Mouse (Mus musculus) limb, embryonic 12.5 days (tissue): ENCODE data around the gene Pgghg. TPM values are rescaled to one million over a fixed set of nuclear protein-coding genes. Genes with fewer than 3 reads are reported as not detected.

Experiments
- ATAC-seq: fragments of 200-750 bp; cut with Nextera tagmentation; 2 replicates; pipeline ENCODE4 v1.8.0; 2017; ENCODE audit warnings: low read depth, moderate TSS enrichment; ENCODE audit not compliant: insufficient number of reproducible peaks, insufficient read depth, low FRiP score, low TSS enrichment
- H3K27ac ChIP-seq: fragments of 300-500 bp; sonication (generic); 2 replicates; pipeline ENCODE4 v1.5.1; 2016; ENCODE audit warnings: mild to moderate bottlenecking, moderate library complexity
- H3K27me3 ChIP-seq: fragments of 300-500 bp; sonication (generic); 2 replicates; pipeline ENCODE4 v1.6.1; 2016; ENCODE audit warnings: mild to moderate bottlenecking, moderate library complexity
- H3K36me3 ChIP-seq: fragments of 300-500 bp; sonication (generic); 2 replicates; pipeline ENCODE4 v1.6.1; 2016; ENCODE audit warnings: mild to moderate bottlenecking, moderate library complexity
- H3K4me1 ChIP-seq: fragments of 300-500 bp; sonication (generic); replicated peaks from 2 replicates; pipeline ENCODE4 v1.6.1; 2016
- H3K4me2 ChIP-seq: fragments of 300-500 bp; sonication (generic); 2 replicates; pipeline ENCODE4 v1.6.1; 2016; ENCODE audit warnings: mild to moderate bottlenecking, moderate library complexity
- H3K4me3 ChIP-seq: fragments of 300-500 bp; sonication (generic); replicated peaks from 2 replicates; pipeline ENCODE4 v1.5.1; 2016; ENCODE audit warnings: mild to moderate bottlenecking
- H3K9ac ChIP-seq: fragments of 300-500 bp; sonication (generic); replicated peaks from 2 replicates; pipeline ENCODE4 v1.6.1; 2016; ENCODE audit warnings: mild to moderate bottlenecking, moderate library complexity
- H3K9me3 ChIP-seq: fragments of 300-500 bp; sonication (generic); 2 replicates; pipeline ENCODE4 v1.6.1; 2016; ENCODE audit warnings: mild to moderate bottlenecking, moderate library complexity
- WGBS: fragments of 180-500 bp; shearing (Covaris S2); methylation state at CpG from one replicate; pipeline ENCODE4 v1.1.7; 2016; 5-methylcytosine and 5-hydroxymethylcytosine counted together
- polyA plus RNA-seq: library from polyadenylated mRNA; unstranded; fragments of >200 nt; fragmentation: Nextera tagmentation; extraction: Ambion mirVana; gene quantifications from 2 replicates; pipeline ENCODE4 v1.2.1, GENCODE M21; 2016

The Pgghg gene
- polyA plus RNA-seq, 1 experiment from 2014 or later = 18.9 TPM

DNA sequence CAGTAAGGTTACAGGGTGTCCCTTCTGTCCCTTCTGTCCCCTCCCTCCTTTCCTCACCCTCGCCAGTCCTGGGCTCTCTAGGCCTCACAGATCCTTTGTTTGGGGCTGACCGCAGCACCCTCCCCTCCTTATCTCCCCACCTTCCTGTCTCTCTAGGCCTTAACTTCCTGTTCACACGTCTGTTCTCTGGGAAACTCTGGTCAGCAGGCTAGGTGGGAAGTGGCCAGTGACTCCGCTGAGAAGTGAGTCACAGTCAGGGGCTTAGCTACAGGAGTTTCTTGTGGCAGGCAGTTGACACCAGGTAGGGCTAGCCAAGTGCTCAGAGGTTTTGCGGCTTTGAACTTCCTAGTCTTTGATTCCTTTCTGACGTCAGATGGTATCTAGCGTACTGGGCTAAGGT lies 5.8 kb downstream of the Pgghg start:
- WGBS = 61% methylated on average over 7 of the region's 7 CpGs
- no peaks in the 10 kb centered on the region for H3K27me3 ChIP-seq
- no peak overlapping the region for H3K4me3 ChIP-seq
- H3K9me3 ChIP-seq = no peaks in the 10 kb centered on the region
- H3K27ac ChIP-seq = no peak overlapping the region
- H3K4me1 ChIP-seq = peaks cover 39% of the 10 kb centered on the region
- H3K4me2 ChIP-seq = no peak overlapping the region
- ATAC-seq = no peak
- no peak overlapping the region for H3K9ac ChIP-seq
- H3K36me3 ChIP-seq = peaks cover 63% of the 10 kb centered on the region

DNA sequence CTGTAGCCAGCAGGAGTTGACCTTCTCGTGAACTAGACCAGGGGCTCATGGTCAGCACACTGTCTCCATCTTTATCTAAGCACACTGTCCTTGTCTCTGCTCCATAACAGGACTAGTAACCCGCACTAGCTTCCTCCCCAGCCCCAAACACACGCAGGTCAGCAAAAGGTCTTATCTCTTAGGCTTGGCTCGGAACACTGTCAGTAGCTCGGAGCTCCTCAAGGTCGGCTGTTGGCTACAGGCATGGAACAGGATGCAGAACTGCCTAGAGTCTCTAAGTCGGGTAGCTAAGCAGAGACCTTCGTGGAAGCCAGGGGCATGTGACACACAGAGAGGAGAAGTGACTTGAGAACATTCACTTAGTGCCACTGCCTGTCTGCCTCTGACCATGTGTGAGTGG lies 7.0 kb downstream of the Pgghg start:
- no peaks in the 10 kb centered on the region for H3K27me3 ChIP-seq
- peaks cover 72% of the 10 kb centered on the region for H3K36me3 ChIP-seq
- H3K9ac ChIP-seq = no peak overlapping the region
- peaks cover 39% of the 10 kb centered on the region for H3K4me1 ChIP-seq
- WGBS = 85% methylated on average over 8 of the region's 8 CpGs
- H3K4me3 ChIP-seq = no peak overlapping the region
- H3K4me2 ChIP-seq = no peak overlapping the region
- H3K27ac ChIP-seq = no peak overlapping the region
- H3K9me3 ChIP-seq = no peaks in the 10 kb centered on the region
- no peak for ATAC-seq

DNA sequence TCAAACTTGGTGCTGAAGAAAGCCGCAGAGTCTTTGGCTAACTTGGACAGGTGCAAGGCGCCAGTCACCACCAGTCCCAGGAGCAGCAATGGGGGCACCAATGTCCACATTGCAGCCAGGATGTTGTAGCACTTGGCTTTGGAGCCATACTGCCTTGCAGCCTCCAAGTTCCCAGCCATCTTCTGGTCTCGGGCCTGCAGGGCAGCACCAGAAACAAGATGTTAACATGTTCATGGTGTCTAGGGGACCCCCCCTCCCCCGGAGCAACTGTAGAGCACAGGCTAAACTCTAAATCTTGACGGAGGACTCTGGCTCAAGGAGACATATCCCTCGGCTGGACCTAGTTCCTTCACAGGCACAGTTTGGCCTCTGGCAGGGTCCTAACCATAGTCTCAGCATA lies 8.1 kb downstream of the Pgghg start:
- no peak overlapping the region for H3K4me3 ChIP-seq
- H3K27ac ChIP-seq = no peak overlapping the region
- ATAC-seq = no peak
- H3K4me1 ChIP-seq = peaks cover 47% of the 10 kb centered on the region
- WGBS = 86% methylated on average over 6 of the region's 6 CpGs
- H3K9me3 ChIP-seq = no peaks in the 10 kb centered on the region
- no peaks in the 10 kb centered on the region for H3K27me3 ChIP-seq
- peaks cover 74% of the 10 kb centered on the region for H3K36me3 ChIP-seq
- H3K4me2 ChIP-seq = no peak overlapping the region
- H3K9ac ChIP-seq = no peak overlapping the region

DNA sequence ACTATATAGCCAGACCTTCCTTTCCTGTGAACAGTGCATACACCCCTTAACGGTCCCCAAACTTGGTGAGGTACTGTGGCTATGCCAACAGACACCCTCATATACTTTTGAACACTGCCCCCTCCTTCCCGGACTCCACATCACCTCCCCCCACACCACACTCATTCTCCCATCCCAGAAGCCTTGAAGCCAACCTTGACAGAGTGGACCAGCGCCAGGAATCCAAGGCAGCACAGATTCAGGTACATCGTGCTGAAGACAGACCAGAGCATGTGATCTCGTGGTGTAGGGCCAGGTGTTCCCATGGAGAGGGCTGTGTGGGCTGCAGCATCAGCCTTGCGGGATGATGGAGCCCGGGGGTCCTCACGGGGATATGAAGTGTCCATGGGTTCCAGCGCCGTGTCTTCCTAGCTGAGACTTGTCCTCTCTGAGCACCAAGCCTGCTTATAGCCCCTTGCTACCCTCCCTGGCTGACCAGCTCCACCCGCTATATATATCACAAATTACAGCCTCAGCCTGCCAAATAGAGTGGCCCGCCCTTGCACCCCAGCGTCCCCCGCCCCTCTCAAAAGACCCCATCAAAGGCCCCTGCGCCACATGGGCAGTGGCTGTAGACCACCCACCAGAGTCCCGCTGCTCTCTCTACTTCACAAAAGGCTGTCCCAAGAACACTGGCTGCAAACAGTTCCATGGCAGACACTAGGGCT lies 8.8 kb downstream of the Pgghg start, which contains the start of gene Ifitm5:
TSS of gene Ifitm5 (minus strand) at position 468 of the 707 bp plus-strand sequence.
- Histone ChIP-seq H3K4me1 (peaks cover 53% of the 10 kb centered on the region), H3K9me3 (no peaks in the 10 kb centered on the region), H3K27me3 (no peaks in the 10 kb centered on the region), H3K4me2 (peak within 1 kb of the TSS; percentile 34), H3K9ac (peak within 1 kb of the TSS; percentile 37; the same call in 1 of the 2 replicates), H3K36me3 (peaks cover 67% of the 10 kb centered on the region), H3K27ac (peak within 1 kb of the TSS; percentile 83), H3K4me3 (0 out of 2 replicates have a peak within 1 kb of the TSS, but pooled peaks have one; percentile 3)
- ATAC-seq = no peak
- 69% methylated on average over 16 of the region's 16 CpGs for WGBS

DNA sequence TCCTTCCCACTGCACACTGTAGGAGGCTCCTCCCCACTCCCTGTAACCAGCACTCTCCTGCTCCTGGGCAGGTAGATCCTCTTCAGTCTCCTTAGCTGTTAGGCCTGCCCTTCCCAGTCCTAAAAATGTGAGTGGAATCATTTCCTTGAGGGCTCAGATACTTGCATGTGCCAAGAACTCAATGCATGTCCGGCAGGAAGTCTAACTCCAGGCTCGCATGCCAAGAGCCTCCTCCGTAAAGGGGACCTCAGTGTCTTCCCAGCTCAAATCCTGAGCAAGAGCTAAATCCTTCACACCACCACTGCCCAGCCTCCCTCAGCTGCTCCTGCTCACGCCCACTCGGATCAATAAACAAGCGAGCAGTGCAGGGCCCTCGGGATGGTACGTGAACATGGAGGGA lies 9.9 kb downstream of the Pgghg start:
- Histone ChIP-seq H3K4me1 (peaks cover 55% of the 10 kb centered on the region), H3K4me3 (0 out of 2 replicates have a peak overlapping the region, but pooled peaks have one; percentile 3), H3K36me3 (peaks cover 56% of the 10 kb centered on the region), H3K4me2 (peak overlapping the region; percentile 34), H3K27ac (peak overlapping the region; percentile 83), H3K9me3 (no peaks in the 10 kb centered on the region), H3K27me3 (no peaks in the 10 kb centered on the region), H3K9ac (peak overlapping the region; percentile 37; the same call in 1 of the 2 replicates)
- 28% methylated on average over 8 of the region's 8 CpGs for WGBS
- no peak for ATAC-seq

DNA sequence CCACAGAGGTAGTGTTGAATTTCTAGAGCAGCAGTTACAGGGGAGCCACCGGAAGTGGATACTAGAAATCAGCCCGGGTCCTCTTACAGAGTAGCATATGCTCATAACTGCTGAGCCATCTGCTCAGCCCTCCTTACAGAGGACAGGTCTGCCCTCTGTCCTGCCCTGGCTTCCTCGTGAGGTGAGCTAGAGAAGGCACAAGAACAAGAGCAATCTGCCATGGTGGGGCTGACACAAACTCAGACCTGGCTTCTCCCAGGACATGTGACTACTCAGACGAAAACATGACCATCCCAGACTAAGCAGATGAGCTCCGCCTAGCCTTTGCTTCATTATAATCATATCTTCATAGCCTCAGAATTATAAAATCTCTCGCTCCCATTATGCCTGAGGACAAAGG lies 10.6 kb downstream of the Pgghg start:
- 62% methylated on average over 6 of the region's 6 CpGs for WGBS
- Histone ChIP-seq H3K27ac (peak overlapping the region; percentile 41; the same call in 1 of the 2 replicates), H3K4me1 (peaks cover 62% of the 10 kb centered on the region), H3K27me3 (no peaks in the 10 kb centered on the region), H3K9ac (no peak overlapping the region), H3K4me2 (0 out of 2 replicates have a peak overlapping the region, but pooled peaks have one; percentile 34), H3K9me3 (no peaks in the 10 kb centered on the region), H3K4me3 (no peak overlapping the region), H3K36me3 (peaks cover 49% of the 10 kb centered on the region)
- ATAC-seq = no peak

DNA sequence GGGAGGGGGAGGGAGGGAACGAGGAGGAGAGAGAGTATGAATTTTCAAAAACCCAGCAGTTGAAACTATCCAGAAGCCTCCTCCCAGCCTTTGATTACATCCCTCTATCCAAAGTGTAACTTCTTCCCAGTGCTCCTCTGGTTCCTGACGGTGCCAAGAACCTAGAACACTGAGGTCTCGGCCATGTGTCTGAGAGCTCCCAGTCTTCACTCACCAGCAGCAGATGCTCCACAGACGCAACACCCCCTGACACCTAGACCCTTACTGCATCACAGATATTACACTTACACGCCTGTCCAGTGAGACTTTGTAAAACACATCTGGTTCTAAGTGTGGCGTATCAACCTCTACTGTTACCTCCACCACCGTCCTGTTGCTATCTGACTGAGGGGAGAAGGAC lies 11.2 kb downstream of the Pgghg start:
- no peak overlapping the region for H3K9ac ChIP-seq
- H3K9me3 ChIP-seq = no peaks in the 10 kb centered on the region
- H3K27ac ChIP-seq = no peak overlapping the region
- H3K4me1 ChIP-seq = peaks cover 68% of the 10 kb centered on the region
- H3K4me2 ChIP-seq = 0 out of 2 replicates have a peak overlapping the region, but pooled peaks have one; percentile 70
- WGBS = 71% methylated on average over 7 of the region's 7 CpGs
- no peak for ATAC-seq
- H3K4me3 ChIP-seq = no peak overlapping the region
- H3K36me3 ChIP-seq = peaks cover 42% of the 10 kb centered on the region
- H3K27me3 ChIP-seq = no peaks in the 10 kb centered on the region

DNA sequence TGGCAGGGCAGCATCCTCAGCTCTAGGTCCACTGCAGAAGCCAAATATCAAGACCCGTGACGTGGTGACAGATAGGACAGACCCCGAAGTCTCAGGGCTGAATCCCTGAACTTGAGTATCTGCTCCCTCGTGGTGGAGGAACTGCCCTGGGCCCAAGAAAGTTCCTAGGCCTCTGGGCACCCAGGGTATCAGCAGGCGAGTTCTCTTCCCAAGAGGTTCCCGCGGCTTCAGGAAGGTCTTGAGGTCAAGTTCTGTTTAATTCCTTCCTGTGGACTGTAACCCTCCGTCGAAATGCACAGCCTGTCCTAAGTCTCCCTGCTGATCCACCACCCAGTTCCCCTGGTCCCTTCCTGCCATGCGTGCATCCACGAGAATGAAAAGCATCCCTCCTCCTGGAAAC lies 11.9 kb downstream of the Pgghg start:
- peaks cover 35% of the 10 kb centered on the region for H3K36me3 ChIP-seq
- no peak for ATAC-seq
- no peak overlapping the region for H3K27ac ChIP-seq
- H3K4me3 ChIP-seq = 0 out of 2 replicates have a peak overlapping the region, but pooled peaks have one; percentile 2
- peaks cover 68% of the 10 kb centered on the region for H3K4me1 ChIP-seq
- H3K27me3 ChIP-seq = no peaks in the 10 kb centered on the region
- H3K9me3 ChIP-seq = no peaks in the 10 kb centered on the region
- WGBS = 81% methylated on average over 11 of the region's 11 CpGs
- no peak overlapping the region for H3K9ac ChIP-seq
- H3K4me2 ChIP-seq = peak overlapping the region; percentile 70; the same call in 1 of the 2 replicates

DNA sequence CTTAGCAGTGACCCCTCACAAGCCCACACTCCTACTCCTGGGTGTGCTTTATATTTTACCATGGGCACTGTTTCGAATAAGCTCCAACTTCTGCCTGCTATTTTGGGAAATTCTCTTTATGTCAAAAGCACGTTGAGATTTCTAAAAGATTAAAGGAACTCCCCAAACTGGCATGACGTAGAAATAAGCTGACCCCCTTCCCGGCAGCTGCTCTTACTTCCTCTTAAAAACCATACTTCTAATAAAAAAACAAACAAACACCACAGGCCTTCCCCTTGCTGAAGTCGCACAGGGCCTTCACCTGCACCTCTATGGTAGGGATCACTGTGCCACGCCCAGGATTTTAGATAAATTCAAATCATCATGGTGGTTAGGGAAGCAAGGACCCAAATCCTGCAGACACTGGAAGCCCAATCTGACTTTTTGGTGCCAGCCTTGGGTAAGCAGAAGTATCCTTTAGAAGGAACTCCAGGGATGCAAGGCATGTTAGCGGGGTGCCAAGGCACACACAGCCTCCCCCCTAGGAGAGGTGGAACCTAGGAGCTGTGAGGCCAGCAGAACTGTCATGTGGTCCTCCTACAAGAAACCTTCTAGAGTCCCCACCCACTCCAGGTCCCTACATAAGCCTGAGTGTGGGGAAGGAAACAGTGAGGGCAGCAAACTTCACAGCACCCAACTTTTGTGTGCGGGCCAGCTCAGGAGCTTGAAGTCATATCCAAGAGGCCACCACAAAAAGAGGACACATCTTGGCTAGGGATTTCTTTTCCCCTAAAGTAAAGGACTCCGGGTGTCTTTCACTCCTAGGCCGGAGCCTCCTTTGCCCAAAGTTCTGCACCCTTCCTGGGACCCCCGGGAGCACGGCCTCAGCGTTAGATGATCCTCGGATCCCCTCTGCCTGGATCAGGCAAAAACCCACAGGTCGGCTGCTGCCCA lies 12.9 kb downstream of the Pgghg start:
- ATAC-seq = no peak
- WGBS = 60% methylated on average over 15 of the region's 15 CpGs
- Histone ChIP-seq H3K27me3 (no peaks in the 10 kb centered on the region), H3K4me3 (peak overlapping the region; percentile 64), H3K27ac (0 out of 2 replicates have a peak overlapping the region, but pooled peaks have one; percentile 94), H3K36me3 (peaks cover 26% of the 10 kb centered on the region), H3K4me1 (peaks cover 68% of the 10 kb centered on the region), H3K9ac (peak overlapping the region; percentile 75), H3K4me2 (peak overlapping the region; percentile 70), H3K9me3 (no peaks in the 10 kb centered on the region)

DNA sequence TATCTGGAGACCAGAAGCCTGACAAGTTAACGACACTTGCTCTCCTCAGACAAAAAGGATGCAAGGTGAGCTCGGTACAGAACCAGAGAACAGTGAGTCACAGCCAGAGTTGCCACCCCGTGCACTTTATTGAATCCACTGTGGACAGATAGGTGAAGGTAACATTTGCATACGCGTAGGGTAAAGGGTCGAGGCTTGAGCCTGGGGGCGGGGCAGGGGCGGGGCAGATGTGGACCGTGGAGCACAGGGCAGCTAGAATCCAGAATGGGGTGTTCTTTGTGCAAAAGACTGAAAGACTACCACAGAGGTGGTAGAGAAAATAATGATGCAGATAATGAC lies 13.5 kb downstream of the Pgghg start:
- Histone ChIP-seq H3K36me3 (peaks cover 20% of the 10 kb centered on the region; the same call in 1 of the 2 replicates), H3K4me2 (peak overlapping the region; percentile 70), H3K9me3 (no peaks in the 10 kb centered on the region), H3K27me3 (no peaks in the 10 kb centered on the region), H3K9ac (peak overlapping the region; percentile 75), H3K27ac (peak overlapping the region; percentile 94; the same call in 1 of the 2 replicates), H3K4me1 (peaks cover 65% of the 10 kb centered on the region), H3K4me3 (peak overlapping the region; percentile 64)
- no peak for ATAC-seq
- 2% methylated on average over 9 of the region's 9 CpGs for WGBS

DNA sequence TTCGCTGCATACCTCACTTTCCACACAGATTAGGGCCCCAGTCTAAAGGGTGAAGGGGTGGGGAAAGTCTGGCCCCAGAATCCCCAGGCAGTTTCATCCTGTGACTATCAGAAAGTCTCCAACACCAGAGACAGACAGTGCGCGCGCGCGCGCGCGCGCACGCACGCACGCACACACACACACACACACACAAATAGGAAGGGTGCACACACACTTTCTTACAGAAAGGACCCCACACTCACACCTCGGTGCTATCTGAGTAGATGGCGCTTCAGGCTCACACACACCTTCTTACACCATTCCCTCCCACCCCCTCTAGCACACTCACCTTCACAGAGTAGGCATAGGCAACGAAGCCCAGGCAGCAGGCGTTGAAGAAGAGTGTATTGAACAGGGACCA lies 14.2 kb downstream of the Pgghg start:
- H3K4me3 ChIP-seq = peak overlapping the region; percentile 64
- peak overlapping the region; percentile 70 for H3K4me2 ChIP-seq
- H3K9ac ChIP-seq = peak overlapping the region; percentile 75
- H3K4me1 ChIP-seq = peaks cover 59% of the 10 kb centered on the region
- WGBS = 8% methylated on average over 17 of the region's 17 CpGs
- peak; percentile 7; the same call in 1 of the 2 replicates for ATAC-seq
- no peaks in the 10 kb centered on the region for H3K9me3 ChIP-seq
- no peaks in the 10 kb centered on the region for H3K27me3 ChIP-seq
- H3K27ac ChIP-seq = peak overlapping the region; percentile 94
- H3K36me3 ChIP-seq = peaks cover 13% of the 10 kb centered on the region; the same call in 1 of the 2 replicates
